Mouse (Mus musculus): ENCODE data around the gene Ldlrap1. TPM values are rescaled to one million over a fixed set of nuclear protein-coding genes. Genes with fewer than 3 reads are reported as not detected.

Gene Ldlrap1
- polyA plus RNA-seq, 1 experiment from 2014 or later = 2.7 TPM

Other genes starting within 250 kb of the Ldlrap1 start
- 184 and 202 TPM in 2 replicates for gene Mtfr1l, start 232.6 kb downstream of the Ldlrap1 start, polyA plus RNA-seq (2014; fragmentation: Nextera tagmentation; extraction: Ambion mirVana)
- gene Selenon, start 215.9 kb downstream of the Ldlrap1 start, polyA plus RNA-seq (2014; fragmentation: Nextera tagmentation; extraction: Ambion mirVana) = 10.9 and 12.8 TPM in 2 replicates
- gene Man1c1, start 63.7 kb downstream of the Ldlrap1 start, polyA plus RNA-seq (2014; fragmentation: Nextera tagmentation; extraction: Ambion mirVana) = 7.1 and 7.2 TPM in 2 replicates
- gene Maco1, start 85.3 kb upstream of the Ldlrap1 start, polyA plus RNA-seq (2014; fragmentation: Nextera tagmentation; extraction: Ambion mirVana) = 83.2 and 93.2 TPM in 2 replicates
- gene Rhd, start 96.5 kb upstream of the Ldlrap1 start, polyA plus RNA-seq (2014; fragmentation: Nextera tagmentation; extraction: Ambion mirVana) = 0.75 and 1.4 TPM in 2 replicates
- 197 and 203 TPM in 2 replicates for gene Tmem50a, start 147.0 kb upstream of the Ldlrap1 start, polyA plus RNA-seq (2014; fragmentation: Nextera tagmentation; extraction: Ambion mirVana)
- gene Rsrp1, start 155.6 kb upstream of the Ldlrap1 start, polyA plus RNA-seq (2014; fragmentation: Nextera tagmentation; extraction: Ambion mirVana) = 405 and 417 TPM in 2 replicates
- gene Syf2, start 162.9 kb upstream of the Ldlrap1 start, polyA plus RNA-seq (2014; fragmentation: Nextera tagmentation; extraction: Ambion mirVana) = 47.7 and 50.2 TPM in 2 replicates

Data from hindbrain, embryonic 14.5 days (tissue).